Mouse (Mus musculus) small intestine, adult 2 months (tissue): Measurements from ENCODE around the gene Eif3d.

ENCODE experiments used
- CTCF ChIP-seq: fragments of 200-500 bp; IDR thresholded peaks from 2 replicates; pipeline ENCODE4 v1.5.1; 2012; ENCODE audit warnings: low read depth, mild to moderate bottlenecking, control low read depth, inconsistent platforms, low read length, moderate library complexity, mixed read lengths; ENCODE audit not compliant: insufficient replicate concordance, insufficient read length; ENCODE audit errors: extremely low read depth
- POLR2A ChIP-seq: fragments of 200-500 bp; IDR thresholded peaks from 2 replicates; pipeline ENCODE4 v1.6.1; 2012; ENCODE audit warnings: low read depth, mild to moderate bottlenecking, control low read depth, inconsistent platforms, low read length, moderate library complexity

- TF ChIP-seq CTCF, result no peak
- no peak for TF ChIP-seq POLR2A
These were observed 14.2 kb downstream of the Eif3d start, which contains the start of gene Foxred2 for GRCm38 (mm10) chr15:77956404-77956901.
